Mouse (Mus musculus) embryonic facial prominence, embryonic 13.5 days (tissue): Measurements from ENCODE around the gene Afap1l2. TPM values are rescaled to one million over a fixed set of nuclear protein-coding genes. Genes with fewer than 3 reads are reported as not detected.

Experiments used
- ATAC-seq: fragments of 200-750 bp; cut with Nextera tagmentation; 2 replicates; pipeline ENCODE4 v1.8.0; 2017; ENCODE audit warnings: low read depth; ENCODE audit not compliant: insufficient number of reproducible peaks, insufficient read depth, low FRiP score, low TSS enrichment
- H3K27ac ChIP-seq: fragments of 300-500 bp; sonication (generic); 2 replicates; pipeline ENCODE4 v1.5.1; 2015; ENCODE audit warnings: moderate library complexity, mild to moderate bottlenecking, inconsistent platforms
- H3K27me3 ChIP-seq: fragments of 300-500 bp; sonication (generic); 2 replicates; pipeline ENCODE4 v1.6.1; 2015; ENCODE audit warnings: mild to moderate bottlenecking, inconsistent platforms
- H3K36me3 ChIP-seq: fragments of 300-500 bp; sonication (generic); 2 replicates; pipeline ENCODE4 v1.6.1; 2015; ENCODE audit warnings: mild to moderate bottlenecking, inconsistent platforms
- H3K4me1 ChIP-seq: fragments of 300-500 bp; sonication (generic); 2 replicates; pipeline ENCODE4 v1.6.1; 2015; ENCODE audit warnings: inconsistent platforms
- H3K4me2 ChIP-seq: fragments of 300-500 bp; sonication (generic); 2 replicates; pipeline ENCODE4 v1.6.1; 2015; ENCODE audit warnings: moderate library complexity, mild to moderate bottlenecking, inconsistent platforms
- H3K4me3 ChIP-seq: fragments of 300-500 bp; sonication (generic); 2 replicates; pipeline ENCODE4 v1.5.1; 2015; ENCODE audit warnings: mild to moderate bottlenecking, inconsistent platforms
- H3K9ac ChIP-seq: fragments of 300-500 bp; sonication (generic); 2 replicates; pipeline ENCODE4 v1.6.1; 2015; ENCODE audit warnings: mild to moderate bottlenecking, inconsistent platforms
- H3K9me3 ChIP-seq: fragments of 300-500 bp; sonication (generic); 2 replicates; pipeline ENCODE4 v1.6.1; 2016; ENCODE audit warnings: inconsistent platforms
- WGBS: fragments of 180-500 bp; shearing (Covaris S2); methylation state at CpG from one replicate; pipeline ENCODE4 v1.1.7; 2015; ENCODE audit warnings: mixed read lengths; 5-methylcytosine and 5-hydroxymethylcytosine counted together
- polyA plus RNA-seq: library from polyadenylated mRNA; unstranded; fragments of >200 nt; fragmentation: Nextera tagmentation; extraction: Ambion mirVana; gene quantifications from 2 replicates; pipeline ENCODE4 v1.2.1, GENCODE M21; 2015

Afap1l2 gene
- polyA plus RNA-seq, 1 experiment from 2014 or later: 9.3 TPM

DNA sequence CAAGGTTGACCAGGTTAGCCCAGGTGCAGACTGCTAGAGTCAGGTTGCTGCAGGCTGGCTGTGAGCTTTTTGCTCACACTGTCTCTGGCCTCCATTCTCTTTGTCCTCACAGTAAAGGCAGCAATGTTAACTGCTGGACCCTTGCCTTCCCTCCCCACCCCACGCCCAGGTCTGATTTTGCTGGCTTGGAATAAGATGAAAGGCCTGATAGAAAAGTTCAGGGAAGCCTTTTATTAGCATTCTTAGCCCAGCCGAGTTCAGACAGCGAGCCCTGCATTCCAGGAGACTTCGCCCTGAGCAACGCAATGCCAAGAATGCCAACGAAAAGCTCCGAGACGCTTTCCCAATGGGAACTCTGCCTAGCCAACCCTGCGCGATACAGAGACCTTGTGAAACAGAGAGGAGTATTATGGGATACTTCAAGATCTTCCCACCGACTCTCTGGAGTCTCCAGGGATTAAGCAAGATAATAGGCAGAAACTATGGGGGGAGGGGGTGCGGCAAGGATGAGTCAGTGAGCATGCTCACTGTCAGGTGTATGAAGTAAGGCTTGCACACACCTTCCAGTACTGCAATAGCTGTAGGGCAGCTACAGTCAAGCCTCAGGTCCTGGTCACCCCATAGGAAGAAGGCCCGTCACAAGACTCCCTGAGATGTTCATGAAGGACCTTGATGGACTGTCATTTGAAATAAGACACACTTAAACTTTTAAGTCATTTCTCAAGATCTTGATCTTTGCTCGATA lies 17.5 kb downstream of the Afap1l2 start:
- Histone ChIP-seq H3K4me1 (peaks cover 39% of the 10 kb centered on the region), H3K4me3 (no peak overlapping the region), H3K9me3 (no peaks in the 10 kb centered on the region), H3K4me2 (no peak overlapping the region), H3K9ac (no peak overlapping the region), H3K27me3 (no peaks in the 10 kb centered on the region), H3K36me3 (no peaks in the 10 kb centered on the region), H3K27ac (peak overlapping the region; percentile 34; the same call in 1 of the 2 replicates)
- 35% methylated on average over 14 of the region's 14 CpGs for WGBS
- ATAC-seq: no peak

GRCm38 (mm10) chr19:56989171-56989570 lies 18.9 kb downstream of the Afap1l2 start:
- Histone ChIP-seq H3K4me3 (no peak overlapping the region), H3K36me3 (no peaks in the 10 kb centered on the region), H3K4me2 (no peak overlapping the region), H3K9me3 (no peaks in the 10 kb centered on the region), H3K27ac (no peak overlapping the region; the same call in 1 of the 2 replicates), H3K9ac (no peak overlapping the region), H3K27me3 (no peaks in the 10 kb centered on the region), H3K4me1 (peaks cover 41% of the 10 kb centered on the region)
- 91% methylated on average over 8 of the region's 8 CpGs for WGBS
- ATAC-seq: no peak

DNA sequence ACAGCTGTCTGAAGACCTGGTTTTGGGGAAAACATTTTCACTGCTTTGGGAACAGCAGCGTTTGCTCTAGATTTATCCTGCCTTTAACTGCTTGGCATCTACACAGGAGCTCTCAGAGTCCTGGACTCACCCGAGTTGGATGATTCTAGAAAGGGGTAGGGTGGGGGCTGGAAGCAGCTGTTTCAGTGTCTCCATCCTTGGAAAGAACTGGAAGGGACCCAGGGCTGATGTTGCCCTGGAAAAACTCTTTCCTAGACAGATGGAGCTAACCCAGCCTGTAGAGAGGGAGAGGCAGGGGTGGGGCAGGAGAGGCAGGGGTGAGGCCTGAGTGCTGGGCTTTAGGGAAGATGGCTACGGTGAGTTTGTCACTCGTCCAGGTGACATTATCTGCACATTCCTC lies 23.8 kb downstream of the Afap1l2 start:
- ATAC-seq: no peak
- 44% methylated on average over 4 of the region's 4 CpGs for WGBS
- H3K27ac ChIP-seq: 0 out of 2 replicates have a peak overlapping the region, but pooled peaks have one; percentile 28

GRCm38 (mm10) chr19:56983757-56984156 lies 24.3 kb downstream of the Afap1l2 start:
- Histone ChIP-seq H3K9ac (no peak overlapping the region), H3K4me2 (no peak overlapping the region), H3K27me3 (no peaks in the 10 kb centered on the region), H3K27ac (0 out of 2 replicates have a peak overlapping the region, but pooled peaks have one; percentile 28), H3K9me3 (no peaks in the 10 kb centered on the region), H3K4me1 (peaks cover 14% of the 10 kb centered on the region), H3K4me3 (no peak overlapping the region), H3K36me3 (no peaks in the 10 kb centered on the region)
- no peak for ATAC-seq
- WGBS: 64% methylated on average over 10 of the region's 10 CpGs

More for the DNA sequence above, 23.8 kb downstream of the Afap1l2 start:
- H3K9ac ChIP-seq: no peak overlapping the region
- H3K27me3 ChIP-seq: no peaks in the 10 kb centered on the region
- H3K9me3 ChIP-seq: no peaks in the 10 kb centered on the region
- peaks cover 19% of the 10 kb centered on the region for H3K4me1 ChIP-seq
- no peak overlapping the region for H3K4me3 ChIP-seq
- no peaks in the 10 kb centered on the region for H3K36me3 ChIP-seq
- no peak overlapping the region for H3K4me2 ChIP-seq

DNA sequence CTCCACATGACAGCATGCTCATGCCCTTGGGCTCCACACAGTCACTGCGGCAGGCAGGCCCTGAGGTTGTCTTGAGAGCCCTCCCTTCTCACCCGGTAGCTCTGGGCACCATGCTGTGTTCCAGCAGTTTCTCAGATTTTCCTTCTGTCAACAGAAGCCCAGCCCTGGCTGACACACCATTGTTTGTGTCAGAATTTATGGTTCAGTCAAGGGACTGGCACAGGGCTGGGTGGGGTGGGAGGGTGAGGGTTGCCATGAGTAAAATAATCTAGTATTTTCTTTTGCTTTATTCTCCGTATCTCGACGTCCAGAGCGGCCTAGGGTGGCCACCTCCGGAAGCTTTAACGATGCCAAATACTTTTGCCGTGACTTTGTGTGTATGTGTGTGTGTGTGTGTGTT lies 26.3 kb downstream of the Afap1l2 start:
- Histone ChIP-seq H3K4me3 (no peak overlapping the region), H3K36me3 (no peaks in the 10 kb centered on the region), H3K4me1 (peaks cover 22% of the 10 kb centered on the region), H3K9ac (no peak overlapping the region), H3K9me3 (no peaks in the 10 kb centered on the region), H3K27me3 (no peaks in the 10 kb centered on the region), H3K27ac (no peak overlapping the region; the same call in 1 of the 2 replicates), H3K4me2 (no peak overlapping the region)
- no peak for ATAC-seq
- 81% methylated on average over 9 of the region's 9 CpGs for WGBS

DNA sequence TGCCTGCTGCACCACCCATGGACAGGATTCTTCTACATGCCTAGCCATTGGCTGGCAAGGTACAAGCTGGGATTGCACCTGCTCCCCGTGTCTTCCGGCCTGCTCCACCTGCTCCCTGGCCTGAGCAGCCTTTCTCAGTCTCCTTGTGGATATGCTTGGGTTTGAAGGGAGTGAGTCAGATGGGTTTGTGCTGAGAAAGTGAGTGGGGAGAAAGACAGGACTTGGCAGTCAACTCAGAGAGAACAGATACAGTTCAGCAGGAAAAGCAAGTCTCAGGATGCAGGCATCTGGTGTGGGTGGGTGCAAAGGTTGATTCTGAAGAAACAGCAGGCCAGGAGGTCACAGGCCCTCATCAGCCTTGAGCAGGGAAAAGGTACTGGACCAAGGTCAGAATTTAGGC lies 27.2 kb downstream of the Afap1l2 start:
- no peak overlapping the region for H3K27ac ChIP-seq
- no peak for ATAC-seq
- H3K9ac ChIP-seq: no peak overlapping the region
- H3K36me3 ChIP-seq: no peaks in the 10 kb centered on the region
- no peak overlapping the region for H3K4me2 ChIP-seq
- no peaks in the 10 kb centered on the region for H3K27me3 ChIP-seq
- WGBS: 91% methylated on average over 2 of the region's 2 CpGs
- H3K4me1 ChIP-seq: peaks cover 22% of the 10 kb centered on the region
- no peaks in the 10 kb centered on the region for H3K9me3 ChIP-seq
- no peak overlapping the region for H3K4me3 ChIP-seq

- no peak overlapping the region for H3K9ac ChIP-seq
- H3K27ac ChIP-seq: peak overlapping the region; percentile 62
These were observed 30.8 kb downstream of the Afap1l2 start for GRCm38 (mm10) chr19:56976962-56977948.

GRCm38 (mm10) chr19:56976515-56976914 lies 31.5 kb downstream of the Afap1l2 start:
- 88% methylated on average over 5 of the region's 5 CpGs for WGBS
- Histone ChIP-seq H3K4me3 (no peak overlapping the region), H3K9ac (no peak overlapping the region), H3K9me3 (no peaks in the 10 kb centered on the region), H3K27ac (no peak overlapping the region), H3K4me2 (no peak overlapping the region), H3K36me3 (no peaks in the 10 kb centered on the region), H3K4me1 (peaks cover 16% of the 10 kb centered on the region), H3K27me3 (no peaks in the 10 kb centered on the region)
- ATAC-seq: no peak

More at GRCm38 (mm10) chr19:56976962-56977948, 30.8 kb downstream of the Afap1l2 start:
- no peaks in the 10 kb centered on the region for H3K27me3 ChIP-seq
- H3K4me2 ChIP-seq: no peak overlapping the region
- no peaks in the 10 kb centered on the region for H3K36me3 ChIP-seq
- H3K4me1 ChIP-seq: peaks cover 16% of the 10 kb centered on the region
- WGBS: 62% methylated on average over 19 of the region's 19 CpGs
- H3K4me3 ChIP-seq: no peak overlapping the region
- ATAC-seq: no peak
- H3K9me3 ChIP-seq: no peaks in the 10 kb centered on the region

DNA sequence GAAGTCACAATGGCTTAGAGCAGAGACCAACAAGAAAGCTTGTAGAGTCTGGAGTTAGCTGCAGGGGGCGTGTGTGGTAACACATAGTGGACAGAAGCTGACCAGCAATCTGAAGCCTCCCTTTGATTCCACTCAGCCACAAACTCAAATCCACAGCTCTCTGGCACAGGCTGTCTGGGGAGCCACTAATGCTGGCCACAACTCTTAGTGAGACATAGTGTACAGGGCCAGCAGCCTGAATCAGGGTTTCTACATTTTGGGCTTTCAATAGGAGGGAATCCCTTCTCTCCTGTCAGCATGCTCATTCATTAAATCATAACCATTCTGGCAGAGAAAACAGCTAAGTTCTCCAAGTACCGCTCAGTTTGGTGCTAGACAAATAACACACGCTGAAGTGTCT lies 32.5 kb downstream of the Afap1l2 start:
- peaks cover 16% of the 10 kb centered on the region for H3K4me1 ChIP-seq
- no peak overlapping the region for H3K9ac ChIP-seq
- H3K36me3 ChIP-seq: no peaks in the 10 kb centered on the region
- H3K4me3 ChIP-seq: no peak overlapping the region
- no peak for ATAC-seq
- no peaks in the 10 kb centered on the region for H3K9me3 ChIP-seq
- no peaks in the 10 kb centered on the region for H3K27me3 ChIP-seq
- WGBS: 88% methylated on average over 3 of the region's 3 CpGs
- H3K4me2 ChIP-seq: no peak overlapping the region
- H3K27ac ChIP-seq: no peak overlapping the region

DNA sequence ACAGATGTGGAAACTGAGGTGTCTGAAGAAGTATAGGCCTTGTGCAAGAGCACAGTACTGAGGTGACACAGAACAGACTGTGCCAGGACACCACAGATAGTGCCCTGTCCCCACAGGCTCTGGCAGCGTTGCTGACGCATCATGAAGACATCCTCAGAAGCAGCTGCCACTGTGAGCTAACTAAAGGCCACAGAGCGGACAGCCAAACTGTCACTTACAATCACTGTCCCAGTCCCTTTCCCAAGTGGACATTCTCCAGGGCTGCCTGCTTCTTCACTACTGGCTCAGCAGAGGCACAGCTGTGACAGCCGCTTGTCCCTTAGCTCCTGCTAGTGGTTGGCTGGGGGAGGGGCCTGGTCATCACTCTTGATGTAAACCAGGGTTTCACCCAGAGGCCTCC lies 33.9 kb downstream of the Afap1l2 start:
- H3K9me3 ChIP-seq: no peaks in the 10 kb centered on the region
- H3K27ac ChIP-seq: no peak overlapping the region
- no peak overlapping the region for H3K4me3 ChIP-seq
- H3K27me3 ChIP-seq: no peaks in the 10 kb centered on the region
- no peaks in the 10 kb centered on the region for H3K36me3 ChIP-seq
- 76% methylated on average over 4 of the region's 4 CpGs for WGBS
- H3K4me1 ChIP-seq: peaks cover 16% of the 10 kb centered on the region
- H3K9ac ChIP-seq: no peak overlapping the region
- ATAC-seq: no peak
- no peak overlapping the region for H3K4me2 ChIP-seq

DNA sequence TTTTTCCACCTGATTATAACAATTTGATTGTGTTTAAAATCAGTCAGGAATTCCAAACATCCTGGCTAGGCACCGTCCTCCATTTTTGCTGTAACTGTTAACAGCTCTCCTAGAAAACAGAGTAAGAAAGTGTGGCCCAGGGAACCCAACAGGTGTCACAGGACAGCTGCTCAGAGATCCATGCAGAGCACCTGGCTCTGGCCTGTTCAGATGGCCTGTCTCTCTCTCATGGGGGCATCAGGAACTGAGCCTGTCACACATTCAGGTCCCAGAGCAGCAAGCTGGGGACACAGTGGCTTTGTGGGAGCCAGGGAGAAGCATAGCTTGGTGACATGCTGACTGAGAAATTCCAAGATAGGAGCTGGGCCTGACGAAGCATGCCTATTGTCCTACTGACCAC lies 35.3 kb downstream of the Afap1l2 start:
- H3K27ac ChIP-seq: no peak overlapping the region
- no peaks in the 10 kb centered on the region for H3K9me3 ChIP-seq
- no peak overlapping the region for H3K9ac ChIP-seq
- H3K36me3 ChIP-seq: no peaks in the 10 kb centered on the region
- ATAC-seq: no peak
- H3K27me3 ChIP-seq: no peaks in the 10 kb centered on the region
- peaks cover 12% of the 10 kb centered on the region for H3K4me1 ChIP-seq
- 52% methylated on average over 2 of the region's 2 CpGs for WGBS
- H3K4me3 ChIP-seq: no peak overlapping the region
- no peak overlapping the region for H3K4me2 ChIP-seq
